Mouse (Mus musculus): ENCODE measurements at regions not wholly inside any gene's neighbourhood (a gene's known extent, or its start where the extent isn't known, plus 50 kb on each side); places are given as distances from the start of the nearest gene placed in this dataset.

GRCm38 (mm10) chr5:12309408-12309807, 73.8 kb upstream of the Sema3d start:
- Histone ChIP-seq H3K4me1 (ENCODE audit: control insufficient read depth, insufficient read depth, low read length) (no peaks in the 10 kb centered on the region), H3K27ac (ENCODE audit: insufficient read depth, low read length) (no peak overlapping the region), H3K4me3 (ENCODE audit: insufficient read depth, low read length) (no peak overlapping the region)
- TF ChIP-seq CTCF (IDR thresholded peaks at IDR 0.05; ENCODE audit: extremely low read depth, insufficient read depth, low read length), result no peak
- TF ChIP-seq POLR2A (IDR thresholded peaks at IDR 0.05; ENCODE audit: extremely low read depth, insufficient read depth, low read length), result no peak

- no peak overlapping the region for H3K4me3 ChIP-seq (ENCODE audit: insufficient read depth, low read length)
- H3K4me1 ChIP-seq (ENCODE audit: control insufficient read depth, insufficient read depth, low read length), result no peaks in the 10 kb centered on the region
- H3K27ac ChIP-seq (ENCODE audit: insufficient read depth, low read length), result no peak overlapping the region
- TF ChIP-seq CTCF (IDR thresholded peaks at IDR 0.05; ENCODE audit: extremely low read depth, insufficient read depth, low read length) (no peak), POLR2A (IDR thresholded peaks at IDR 0.05; ENCODE audit: extremely low read depth, insufficient read depth, low read length) (no peak)
Measured at GRCm38 (mm10) chr5:12332648-12333305, 50.4 kb upstream of the Sema3d start.
